Mouse (Mus musculus) forebrain, embryonic 14.5 days (tissue): ENCODE results near the gene Il1rapl1. TPM values are rescaled to one million over a fixed set of nuclear protein-coding genes. Genes with fewer than 3 reads are reported as not detected.
"Not testable (repeated sequence)": the region's sequence is repeated elsewhere in the genome, so short reads cannot be mapped to it uniquely, and the experiment has no call there.

ENCODE experiments used
- ATAC-seq: fragments of 200-750 bp; cut with Nextera tagmentation; 2 replicates; pipeline ENCODE4 v1.8.0; 2017; ENCODE audit warnings: mild to moderate bottlenecking, moderate library complexity
- DNase-seq: peaks from one replicate; pipeline ENCODE4 v3.0.0-alpha.2; 2015; ENCODE audit warnings: low spot score
- H3K27ac ChIP-seq: fragments of 300-500 bp; sonication (generic); 2 replicates; pipeline ENCODE4 v1.5.1; 2014; ENCODE audit warnings: low read depth, mild to moderate bottlenecking, control low read depth, low read length, moderate library complexity
- H3K27me3 ChIP-seq: fragments of 300-500 bp; sonication (generic); replicated peaks from 2 replicates; pipeline ENCODE4 v1.6.1; 2014; ENCODE audit warnings: low read length, control low read depth, mixed read lengths; ENCODE audit not compliant: control insufficient read depth, insufficient read depth
- H3K36me3 ChIP-seq: fragments of 300-500 bp; sonication (generic); 2 replicates; pipeline ENCODE4 v1.6.1; 2014; ENCODE audit warnings: low read length, control low read depth; ENCODE audit not compliant: control insufficient read depth, insufficient read depth
- H3K4me1 ChIP-seq: fragments of 300-500 bp; sonication (generic); 2 replicates; pipeline ENCODE4 v1.6.1; 2014; ENCODE audit warnings: antibody characterized with exemption, low read length, control low read depth; ENCODE audit not compliant: control insufficient read depth, insufficient read depth
- H3K4me2 ChIP-seq: fragments of 300-500 bp; sonication (generic); 2 replicates; pipeline ENCODE4 v1.6.1; 2014; ENCODE audit warnings: mild to moderate bottlenecking, control low read depth, low read length
- H3K4me3 ChIP-seq: fragments of 300-500 bp; sonication (generic); 2 replicates; pipeline ENCODE4 v1.5.1; 2014; ENCODE audit warnings: low read depth, low read length, control low read depth
- H3K9ac ChIP-seq: fragments of 300-500 bp; sonication (generic); 2 replicates; pipeline ENCODE4 v1.6.1; 2014; ENCODE audit warnings: mild to moderate bottlenecking, low read length, control low read depth, moderate library complexity
- H3K9me3 ChIP-seq: fragments of 300-500 bp; sonication (generic); replicated peaks from 2 replicates; pipeline ENCODE4 v1.6.1; 2016; ENCODE audit warnings: low read length, control low read depth, mixed read lengths; ENCODE audit not compliant: control insufficient read depth
- WGBS: fragments of 180-500 bp; shearing (Covaris S2); extraction: QIAGEN DNeasy Blood & Tissue Kit; methylation state at CpG from one replicate; pipeline ENCODE4 v1.1.7; 2014; 5-methylcytosine and 5-hydroxymethylcytosine counted together
- polyA plus RNA-seq: library from polyadenylated mRNA; unstranded; fragments of >200 nt; fragmentation: Nextera tagmentation; extraction: Ambion mirVana; gene quantifications from 2 replicates; pipeline ENCODE4 v1.2.1, GENCODE M21; 2014

The Il1rapl1 gene
- polyA plus RNA-seq, 1 experiment from 2014 or later: 0.95 TPM

- H3K27ac ChIP-seq: no peak overlapping the region
- no peaks in the 10 kb centered on the region for H3K36me3 ChIP-seq
- no peak for ATAC-seq
- no peaks in the 10 kb centered on the region for H3K27me3 ChIP-seq
- WGBS: 60% methylated on average over 1 of the region's 1 CpGs
- DNase-seq: no peak
- no peaks in the 10 kb centered on the region for H3K9me3 ChIP-seq
- no peaks in the 10 kb centered on the region for H3K4me1 ChIP-seq
- H3K4me2 ChIP-seq: no peak overlapping the region
- no peak overlapping the region for H3K9ac ChIP-seq
- H3K4me3 ChIP-seq: no peak overlapping the region
These were observed 632.0 kb downstream of the Il1rapl1 start for GRCm38 (mm10) chrX:87483416-87483815.

GRCm38 (mm10) chrX:87238191-87238590 lies 877.3 kb downstream of the Il1rapl1 start:
- WGBS: 79% methylated on average over 11 of the region's 11 CpGs
- not testable (repeated sequence) for ATAC-seq, H3K36me3 ChIP-seq, H3K4me1 ChIP-seq, H3K9ac ChIP-seq, H3K4me3 ChIP-seq, H3K4me2 ChIP-seq, H3K27ac ChIP-seq, H3K27me3 ChIP-seq, H3K9me3 ChIP-seq
- DNase-seq: peak; percentile 65

GRCm38 (mm10) chrX:87225280-87225679 lies 890.2 kb downstream of the Il1rapl1 start:
- no peak overlapping the region for H3K27ac ChIP-seq
- no peak overlapping the region for H3K9ac ChIP-seq
- H3K4me3 ChIP-seq: no peak overlapping the region
- no peaks in the 10 kb centered on the region for H3K27me3 ChIP-seq
- H3K36me3 ChIP-seq: no peaks in the 10 kb centered on the region
- ATAC-seq (no peak), DNase-seq (no peak)
- H3K4me1 ChIP-seq: no peaks in the 10 kb centered on the region
- no peaks in the 10 kb centered on the region for H3K9me3 ChIP-seq
- no peak overlapping the region for H3K4me2 ChIP-seq

- ATAC-seq: no peak
- Histone ChIP-seq H3K27me3 (no peaks in the 10 kb centered on the region), H3K36me3 (no peaks in the 10 kb centered on the region)
These were observed 1113.1 kb downstream of the Il1rapl1 start for GRCm38 (mm10) chrX:87002296-87002695.

GRCm38 (mm10) chrX:86955126-86955525 lies 1160.3 kb downstream of the Il1rapl1 start:
- Histone ChIP-seq H3K4me1 (no peaks in the 10 kb centered on the region), H3K9ac (no peak overlapping the region), H3K4me2 (no peak overlapping the region), H3K4me3 (no peak overlapping the region), H3K27ac (no peak overlapping the region), H3K9me3 (no peaks in the 10 kb centered on the region), H3K36me3 (no peaks in the 10 kb centered on the region), H3K27me3 (no peaks in the 10 kb centered on the region)
- whole genome bisulfite sequencing: 41% methylated on average over 1 of the region's 1 CpGs
- ATAC-seq: no peak
- peak; percentile 0 for DNase-seq

More at GRCm38 (mm10) chrX:87002296-87002695, 1113.1 kb downstream of the Il1rapl1 start:
- Histone ChIP-seq H3K4me2 (no peak overlapping the region), H3K4me3 (no peak overlapping the region), H3K4me1 (no peaks in the 10 kb centered on the region), H3K27ac (no peak overlapping the region), H3K9ac (no peak overlapping the region), H3K9me3 (no peaks in the 10 kb centered on the region)
- no peak for DNase-seq

- H3K27me3 ChIP-seq: no peaks in the 10 kb centered on the region
- no peak overlapping the region for H3K27ac ChIP-seq
- no peaks in the 10 kb centered on the region for H3K36me3 ChIP-seq
- DNase-seq (no peak), ATAC-seq (no peak)
- no peak overlapping the region for H3K4me3 ChIP-seq
- no peak overlapping the region for H3K9ac ChIP-seq
- H3K9me3 ChIP-seq: no peaks in the 10 kb centered on the region
- H3K4me2 ChIP-seq: no peak overlapping the region
- WGBS: 91% methylated on average over 1 of the region's 1 CpGs
- no peaks in the 10 kb centered on the region for H3K4me1 ChIP-seq
These were observed 1160.8 kb downstream of the Il1rapl1 start for GRCm38 (mm10) chrX:86954614-86955013.

- no peak overlapping the region for H3K4me2 ChIP-seq
- 56% methylated on average over 2 of the region's 2 CpGs for WGBS
- H3K9me3 ChIP-seq: no peaks in the 10 kb centered on the region
- H3K36me3 ChIP-seq: no peaks in the 10 kb centered on the region
- ATAC-seq (no peak), DNase-seq (no peak)
- H3K4me1 ChIP-seq: no peaks in the 10 kb centered on the region
- no peaks in the 10 kb centered on the region for H3K27me3 ChIP-seq
- no peak overlapping the region for H3K9ac ChIP-seq
- no peak overlapping the region for H3K4me3 ChIP-seq
- no peak overlapping the region for H3K27ac ChIP-seq
These were observed 1164.5 kb downstream of the Il1rapl1 start for GRCm38 (mm10) chrX:86950940-86951339.

- no peak overlapping the region for H3K9ac ChIP-seq
- no peaks in the 10 kb centered on the region for H3K27me3 ChIP-seq
- H3K4me1 ChIP-seq: no peaks in the 10 kb centered on the region
- H3K4me3 ChIP-seq: no peak overlapping the region
- H3K36me3 ChIP-seq: no peaks in the 10 kb centered on the region
- no peak for ATAC-seq
- H3K27ac ChIP-seq: no peak overlapping the region
- no peaks in the 10 kb centered on the region for H3K9me3 ChIP-seq
- no peak overlapping the region for H3K4me2 ChIP-seq
- DNase-seq: no peak
These were observed 1166.3 kb downstream of the Il1rapl1 start for GRCm38 (mm10) chrX:86949112-86949511.

GRCm38 (mm10) chrX:86854835-86855234 lies 1260.6 kb downstream of the Il1rapl1 start:
- H3K27ac ChIP-seq: no peak overlapping the region
- 87% methylated on average over 2 of the region's 2 CpGs for WGBS
- no peak for DNase-seq

More at GRCm38 (mm10) chrX:86854835-86855234, 1260.6 kb downstream of the Il1rapl1 start:
- no peak for ATAC-seq
- H3K4me3 ChIP-seq: no peak overlapping the region
- no peaks in the 10 kb centered on the region for H3K9me3 ChIP-seq
- H3K27me3 ChIP-seq: no peaks in the 10 kb centered on the region
- H3K9ac ChIP-seq: no peak overlapping the region
- no peaks in the 10 kb centered on the region for H3K4me1 ChIP-seq
- H3K4me2 ChIP-seq: no peak overlapping the region
- no peaks in the 10 kb centered on the region for H3K36me3 ChIP-seq
